Mouse (Mus musculus): ENCODE results near the gene Gtf2h4.

Gtf2h4 gene

DNA sequence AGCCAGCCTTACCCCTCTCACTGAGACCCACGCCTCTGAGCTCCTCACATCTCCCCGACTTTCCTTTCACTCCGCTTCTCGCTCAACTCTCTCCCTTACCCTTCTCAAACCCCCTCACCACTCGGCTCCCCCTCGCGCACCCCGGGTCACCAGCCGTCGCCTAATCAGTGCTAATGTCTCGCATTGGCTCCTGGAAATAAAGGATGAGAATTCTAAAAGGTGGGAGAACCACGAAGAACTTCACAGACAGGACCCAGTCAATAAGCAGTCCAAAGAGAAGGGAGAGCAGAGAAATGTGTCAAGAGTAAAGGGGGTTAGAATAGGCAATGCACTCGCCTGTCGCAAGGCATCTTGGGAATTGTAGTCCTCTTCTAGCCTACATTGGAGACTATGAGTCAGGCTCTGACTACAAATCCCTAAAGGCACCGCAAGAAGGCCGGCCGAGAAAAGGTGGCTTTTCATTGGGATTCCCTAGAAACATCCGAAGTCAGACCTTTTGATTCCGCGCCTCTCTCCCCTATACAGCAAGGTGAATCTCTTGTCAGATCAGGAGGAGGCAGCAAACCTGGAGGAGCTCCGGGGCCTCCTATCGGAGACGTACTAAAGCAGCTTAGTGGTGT is at the start of gene Gtf2h4:
Gene Gtf2h4 (minus strand): TSS at position 324 of the 620 bp plus-strand sequence.
- peak; percentile 97 for DNase-seq (ENCODE audit: low read depth)

- DNase-seq (ENCODE audit: low read depth): no peak
Measured at GRCm38 (mm10) chr17:35721676-35722075, 48.1 kb upstream of the Gtf2h4 start.

DNA sequence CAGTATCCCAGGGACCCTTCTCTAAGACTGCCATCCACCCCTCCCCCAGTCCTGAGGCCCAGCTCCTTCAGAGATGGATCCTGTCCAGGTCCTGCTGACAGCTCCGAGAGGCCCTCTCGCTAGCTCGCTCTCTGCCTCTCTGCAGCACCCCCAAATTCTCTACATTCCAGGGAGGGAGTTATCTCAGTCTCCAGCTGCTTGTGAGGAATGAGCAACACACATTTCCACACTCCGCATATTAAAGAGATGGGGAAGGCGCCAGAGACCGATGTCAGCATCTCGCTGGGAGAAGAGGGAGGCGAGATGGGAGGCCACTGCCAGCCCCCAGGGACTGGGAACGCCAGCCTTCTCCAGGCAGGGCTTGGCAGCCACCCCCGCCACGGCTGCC is 46.8 kb upstream of the Gtf2h4 start:
- DNase-seq (ENCODE audit: low read depth): peak; percentile 88

DNA sequence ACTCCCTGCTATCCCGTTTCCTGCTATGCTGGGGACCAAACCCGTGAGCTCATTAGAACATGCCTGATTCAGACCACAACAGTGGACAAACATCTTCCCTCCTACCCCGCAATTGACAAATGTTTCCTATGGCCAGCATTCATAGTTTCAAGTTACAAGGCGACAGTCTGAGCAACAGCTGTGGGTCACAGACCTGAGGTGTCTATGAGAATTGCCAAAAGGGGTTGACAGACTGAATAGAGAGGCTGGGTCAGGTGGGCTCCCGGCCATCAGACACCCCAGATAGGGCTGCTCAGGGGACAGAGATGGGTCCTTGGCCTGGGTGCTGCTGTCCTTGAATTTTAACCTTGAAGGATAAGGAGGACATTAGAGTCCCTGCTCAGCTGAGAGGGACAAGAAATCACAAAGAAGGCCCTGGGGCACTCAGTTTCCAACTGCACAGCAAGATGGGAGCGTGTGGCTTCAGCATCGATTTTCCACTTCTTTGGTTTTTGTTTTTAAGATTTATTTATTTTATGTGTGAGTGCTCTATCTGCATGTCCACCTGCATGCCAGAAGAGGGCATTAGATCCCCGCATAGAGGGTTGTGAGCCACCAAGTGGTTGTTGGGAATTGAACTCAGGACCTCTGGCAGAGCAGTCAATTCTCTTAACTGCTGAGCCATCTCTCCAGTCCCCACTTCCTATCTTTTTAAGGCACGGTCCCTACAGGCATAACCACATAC is 46.2 kb upstream of the Gtf2h4 start:
- no peak for DNase-seq (ENCODE audit: low read depth)

DNA sequence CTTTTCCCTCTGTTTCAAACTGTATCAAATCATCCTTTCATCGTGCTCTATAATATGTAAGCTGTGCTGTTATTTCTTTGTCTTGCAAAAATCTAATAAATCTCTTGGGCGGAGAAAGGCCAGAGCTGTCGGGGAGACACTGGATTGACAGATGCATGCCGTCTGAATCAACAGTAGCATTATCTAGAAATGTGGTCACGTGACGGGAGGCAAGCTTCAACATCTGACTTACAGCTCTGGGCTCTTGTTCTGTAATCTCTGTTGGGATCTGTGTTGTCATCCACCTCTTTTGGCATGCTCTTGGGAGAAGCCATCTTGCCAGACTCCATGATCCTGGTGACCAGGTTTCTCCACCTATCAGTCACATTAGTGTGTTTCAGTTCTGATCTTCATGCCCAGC is 43.5 kb upstream of the Gtf2h4 start:
- DNase-seq (ENCODE audit: low read depth): no peak

GRCm38 (mm10) chr17:35716114-35716513 is 42.6 kb upstream of the Gtf2h4 start:
- no peak for DNase-seq (ENCODE audit: low read depth)

DNA sequence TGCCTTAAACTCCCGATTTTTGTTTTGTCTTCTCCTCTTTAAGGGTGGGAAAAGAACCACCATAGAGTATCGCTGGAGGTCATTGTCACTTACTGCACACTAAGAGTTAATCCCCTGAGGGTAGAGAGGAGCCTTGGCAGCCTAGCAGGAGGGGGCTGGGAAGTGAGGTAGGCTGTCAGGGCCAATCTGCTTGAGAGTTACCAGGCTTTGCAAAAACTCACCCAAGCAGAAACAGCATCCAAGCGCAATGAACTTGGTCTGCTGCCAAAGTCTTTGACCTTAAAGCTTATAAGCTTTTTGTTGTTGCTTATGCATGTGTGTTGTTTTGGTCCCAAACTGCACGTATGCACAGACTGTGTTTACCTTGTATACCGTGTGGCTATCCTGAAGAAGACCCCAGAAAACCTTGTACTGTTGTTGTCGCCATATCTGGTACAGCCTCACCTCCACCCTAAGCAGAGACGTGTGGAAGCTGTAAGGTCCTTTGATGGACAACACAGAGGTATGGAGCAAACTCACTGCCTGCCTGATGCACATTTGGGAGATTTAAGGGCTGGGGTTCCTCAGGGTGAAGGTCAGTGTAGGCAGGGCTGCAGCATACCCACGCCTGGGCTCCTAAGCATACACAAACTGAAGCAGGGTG is 37.3 kb upstream of the Gtf2h4 start:
- peak; percentile 51 for DNase-seq (ENCODE audit: low read depth)

DNA sequence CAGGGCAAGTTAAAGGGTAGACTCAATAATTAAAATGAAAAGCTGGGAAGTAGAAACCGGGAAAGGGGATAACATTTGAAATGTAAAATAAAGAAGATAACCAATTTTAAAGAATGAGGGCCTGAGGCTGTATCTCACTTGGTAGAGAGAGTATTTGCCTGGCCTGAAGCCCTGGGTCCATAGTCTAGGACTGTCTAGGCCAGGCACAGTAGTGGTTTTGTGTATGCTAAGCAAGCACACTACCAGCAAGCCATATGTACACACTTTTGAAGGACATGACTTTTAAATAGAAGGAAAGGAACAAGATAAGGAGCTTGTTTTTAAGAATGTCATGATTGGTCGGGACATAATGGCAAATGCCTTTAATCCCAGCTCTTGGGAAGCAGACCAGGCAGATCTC is 35.1 kb upstream of the Gtf2h4 start:
- DNase-seq (ENCODE audit: low read depth): no peak

DNA sequence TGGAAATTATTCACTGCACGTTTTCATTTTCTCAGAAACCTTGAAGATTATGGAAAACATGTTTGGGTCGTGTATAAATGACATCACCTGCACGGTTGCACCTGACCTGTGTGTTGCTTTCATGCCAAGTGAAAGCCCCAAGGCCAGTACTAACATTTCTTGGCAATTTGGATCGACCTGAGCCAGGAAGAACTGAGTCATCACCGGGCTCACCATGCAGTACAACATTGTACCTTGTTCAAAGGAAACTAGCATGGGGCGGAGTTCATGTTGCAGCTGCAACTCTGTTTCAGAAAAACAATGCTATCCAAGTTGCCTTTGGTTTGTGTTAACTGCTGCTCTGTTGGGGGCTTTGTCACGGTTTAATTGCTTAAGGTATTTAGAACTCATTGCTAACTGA is 34.4 kb upstream of the Gtf2h4 start:
- DNase-seq (ENCODE audit: low read depth): peak; percentile 73

GRCm38 (mm10) chr17:35705836-35706235 is 32.3 kb upstream of the Gtf2h4 start:
- DNase-seq (ENCODE audit: low read depth): peak; percentile 77

DNA sequence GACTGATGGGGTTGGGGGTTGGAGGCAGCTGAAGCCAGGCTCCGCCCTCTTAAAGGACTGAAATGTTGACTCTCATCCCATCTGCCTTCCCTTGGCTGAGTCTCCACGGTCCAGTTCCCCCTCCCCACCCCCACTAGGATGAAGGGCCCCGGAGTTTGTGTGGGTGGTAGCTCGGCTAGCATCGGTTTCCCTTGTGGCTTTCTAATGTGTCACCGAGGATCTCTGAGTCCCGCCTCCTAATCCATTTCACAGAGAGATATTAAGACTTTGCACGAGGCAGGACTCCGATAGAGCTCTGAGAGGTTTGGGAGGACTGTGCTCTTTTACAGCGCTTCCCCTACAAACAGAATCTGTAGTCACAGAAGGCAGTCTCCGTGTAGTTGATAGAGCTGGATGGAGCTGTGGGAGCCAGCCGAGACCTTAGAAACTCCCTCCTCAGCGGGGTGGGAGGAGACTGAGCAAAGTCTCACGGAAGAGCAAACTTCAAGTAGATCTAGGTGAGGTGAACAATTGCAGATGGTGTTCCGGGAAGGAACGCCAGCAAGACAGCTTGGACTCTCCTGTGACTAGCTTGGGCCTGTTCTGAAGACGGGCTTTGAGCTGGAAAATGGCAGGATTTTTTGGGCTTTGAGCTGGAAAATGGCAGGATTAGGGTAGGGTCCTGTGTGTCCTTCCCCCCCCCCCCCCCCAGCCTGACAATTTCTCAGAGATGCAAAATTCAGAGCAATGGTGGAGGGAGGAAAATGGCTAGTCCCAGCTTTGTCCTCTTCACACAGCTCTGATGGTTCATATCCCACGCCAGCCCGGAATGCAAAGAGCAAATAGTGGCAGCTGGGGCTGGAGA is 31.3 kb upstream of the Gtf2h4 start, which contains the start of gene Ddr1:
Gene Ddr1 (minus strand): TSS at position 1 of the 844 bp plus-strand sequence.
- peak; percentile 37 for DNase-seq (ENCODE audit: low read depth)

DNA sequence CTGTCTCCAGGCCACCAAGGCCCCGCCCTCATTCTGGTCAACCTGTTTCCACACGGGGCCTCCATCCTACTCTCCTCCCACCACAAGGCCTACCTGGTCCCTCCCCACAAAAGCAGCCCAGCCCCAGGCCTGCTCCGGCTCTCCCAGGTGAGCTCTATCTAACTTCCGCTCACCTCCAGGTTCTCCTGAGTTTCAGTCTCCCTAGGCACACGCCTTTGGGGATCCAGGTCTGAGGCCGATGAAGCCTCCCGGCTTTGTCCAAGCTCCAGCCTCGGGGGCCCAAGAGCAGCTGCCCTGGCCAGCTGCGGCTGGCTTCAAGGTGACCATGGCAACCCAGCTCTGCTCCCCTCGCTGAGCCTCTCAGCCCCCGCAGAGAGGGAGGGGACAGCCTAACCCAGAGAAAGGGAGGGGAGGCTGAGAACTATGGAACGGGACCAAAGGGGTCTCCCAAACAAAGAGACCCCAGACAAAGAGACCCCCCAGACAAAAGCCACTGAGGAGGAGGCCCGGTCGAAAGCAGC is 30.3 kb upstream of the Gtf2h4 start:
- DNase-seq (ENCODE audit: low read depth): no peak

GRCm38 (mm10) chr17:35703065-35703464 is 29.5 kb upstream of the Gtf2h4 start:
- no peak for DNase-seq (ENCODE audit: low read depth)

- DNase-seq (ENCODE audit: low read depth): no peak
Measured at GRCm38 (mm10) chr17:35702605-35703004, 29.1 kb upstream of the Gtf2h4 start.

DNA sequence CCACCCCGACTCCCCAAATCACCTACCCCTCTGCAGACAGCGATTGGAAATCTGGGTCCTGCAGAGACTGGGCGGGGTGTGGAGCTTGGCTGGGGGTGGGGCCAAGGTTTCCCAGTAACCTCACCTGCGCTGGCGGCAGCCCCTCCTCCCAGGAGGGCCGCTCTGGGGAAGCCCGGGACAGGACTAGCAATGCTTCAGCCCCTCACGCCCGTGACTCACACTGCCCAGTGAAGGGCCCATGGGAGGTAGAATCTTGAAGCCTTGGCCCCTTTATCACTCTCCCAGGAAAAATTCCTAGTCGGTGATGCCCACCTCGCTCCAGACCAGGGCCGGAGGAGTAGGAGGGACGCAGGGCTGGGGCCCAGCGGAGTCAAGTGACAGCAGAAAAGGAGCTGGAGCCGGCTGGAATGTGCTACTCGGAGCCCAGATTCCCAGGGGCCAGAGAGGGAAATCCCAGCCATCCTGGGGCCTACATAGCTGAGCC is 28.5 kb upstream of the Gtf2h4 start:
- peak; percentile 78 for DNase-seq (ENCODE audit: low read depth)

DNA sequence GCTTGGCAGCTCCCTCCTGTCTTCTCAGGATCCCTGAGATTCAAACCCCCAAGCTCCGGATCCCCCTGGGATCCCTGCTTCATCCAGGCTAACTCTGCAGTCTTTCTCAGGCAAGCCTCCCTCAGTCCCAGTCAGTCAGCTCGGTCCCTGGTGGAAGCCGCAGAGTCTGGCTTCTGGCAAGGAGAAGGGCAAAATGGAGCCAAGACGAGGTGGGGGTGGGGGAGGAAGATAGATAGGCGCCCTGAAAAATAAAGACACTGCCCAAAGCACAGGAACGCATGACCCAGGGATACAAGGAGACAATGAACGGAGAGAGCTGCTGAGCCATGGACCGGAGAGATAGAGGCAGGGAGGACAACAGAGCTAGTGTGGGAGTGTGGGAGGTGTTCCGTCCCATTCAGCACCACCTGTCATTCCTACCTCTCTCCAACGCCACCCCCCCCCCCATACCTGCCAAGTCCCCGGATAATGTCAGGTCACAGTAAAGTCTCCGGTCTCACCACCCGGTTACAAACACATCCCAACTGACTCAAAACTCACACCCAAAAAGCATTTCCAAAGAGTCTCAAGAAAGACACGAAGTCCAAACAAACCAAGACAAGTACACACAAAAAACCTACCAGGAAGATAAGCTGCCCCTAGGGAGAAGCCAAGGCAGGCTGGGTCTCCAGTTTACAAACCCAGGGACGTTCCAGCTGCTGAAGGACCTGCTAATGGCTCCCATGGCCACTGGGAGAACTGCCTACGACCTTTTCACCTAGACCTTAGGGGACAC is 27.9 kb upstream of the Gtf2h4 start:
- DNase-seq (ENCODE audit: low read depth): peak; percentile 81

DNA sequence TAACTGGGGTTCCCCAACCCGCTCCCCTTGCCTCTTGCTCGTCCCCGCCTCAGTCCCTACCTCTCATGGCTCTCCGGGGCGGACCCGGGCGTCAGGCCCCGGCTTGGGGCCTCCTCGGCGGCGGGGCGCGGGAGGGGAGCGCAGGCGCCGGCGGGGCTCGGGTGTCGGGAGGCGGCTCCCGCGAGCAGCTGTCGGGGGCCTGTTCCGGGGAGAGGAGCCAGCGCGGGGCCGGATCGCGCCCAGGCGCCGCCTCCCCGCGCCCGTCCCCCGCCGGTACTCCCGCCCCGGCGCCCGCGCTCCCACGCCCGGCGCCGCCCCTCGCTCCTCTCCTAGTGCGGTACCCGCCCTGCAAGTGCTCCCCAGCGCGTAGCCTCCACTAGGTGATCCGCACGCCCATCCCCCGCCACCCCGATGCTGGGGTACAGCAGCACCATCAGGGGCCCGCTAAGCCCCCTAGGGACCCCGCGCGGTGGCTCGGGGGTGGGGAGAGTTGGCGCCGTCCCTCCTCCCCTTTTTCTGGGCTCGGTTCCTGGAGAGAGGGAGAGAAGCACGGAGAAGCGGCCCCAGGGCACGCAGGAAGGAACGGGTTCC is 26.9 kb upstream of the Gtf2h4 start:
- peak; percentile 92 for DNase-seq (ENCODE audit: low read depth)

DNA sequence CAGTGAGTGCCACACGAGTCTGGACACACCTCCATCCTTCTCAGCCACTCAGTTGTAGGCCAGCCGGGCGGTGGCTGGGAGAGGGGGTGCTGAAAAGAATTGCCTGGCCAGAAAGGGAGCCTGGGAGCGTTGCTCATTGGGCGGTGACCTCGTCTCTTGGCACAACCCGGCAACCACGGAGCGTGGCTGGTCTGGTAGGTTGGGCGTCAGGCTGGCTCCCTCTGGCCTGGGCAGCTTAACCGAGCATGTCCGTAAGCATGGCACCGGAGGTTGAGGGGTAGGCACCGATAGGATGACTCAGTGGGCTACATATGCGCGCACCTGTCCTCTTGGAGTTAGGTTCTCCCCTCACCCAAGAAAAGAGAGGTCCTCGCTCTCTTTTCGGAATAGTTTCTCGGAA is 26.4 kb upstream of the Gtf2h4 start:
- DNase-seq (ENCODE audit: low read depth): peak; percentile 91

DNA sequence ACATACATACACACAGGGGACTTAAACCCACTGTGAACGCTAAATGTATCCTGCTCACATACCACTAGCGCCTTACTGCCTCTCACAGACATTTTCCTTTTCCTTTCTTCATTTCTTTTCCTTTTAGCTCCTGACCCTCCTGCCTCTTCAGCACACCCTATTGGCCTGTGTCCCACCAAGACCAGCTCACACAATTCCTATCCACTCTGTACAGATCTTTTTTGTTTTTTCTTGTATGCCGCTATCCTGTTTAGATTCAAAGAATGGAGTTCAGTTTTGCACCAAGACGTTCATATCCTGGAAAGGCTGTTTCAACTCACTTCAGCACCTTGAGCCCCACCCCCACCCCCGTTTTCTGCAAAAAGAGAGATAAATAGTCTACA is 25.0 kb upstream of the Gtf2h4 start:
- DNase-seq (ENCODE audit: low read depth): no peak

DNA sequence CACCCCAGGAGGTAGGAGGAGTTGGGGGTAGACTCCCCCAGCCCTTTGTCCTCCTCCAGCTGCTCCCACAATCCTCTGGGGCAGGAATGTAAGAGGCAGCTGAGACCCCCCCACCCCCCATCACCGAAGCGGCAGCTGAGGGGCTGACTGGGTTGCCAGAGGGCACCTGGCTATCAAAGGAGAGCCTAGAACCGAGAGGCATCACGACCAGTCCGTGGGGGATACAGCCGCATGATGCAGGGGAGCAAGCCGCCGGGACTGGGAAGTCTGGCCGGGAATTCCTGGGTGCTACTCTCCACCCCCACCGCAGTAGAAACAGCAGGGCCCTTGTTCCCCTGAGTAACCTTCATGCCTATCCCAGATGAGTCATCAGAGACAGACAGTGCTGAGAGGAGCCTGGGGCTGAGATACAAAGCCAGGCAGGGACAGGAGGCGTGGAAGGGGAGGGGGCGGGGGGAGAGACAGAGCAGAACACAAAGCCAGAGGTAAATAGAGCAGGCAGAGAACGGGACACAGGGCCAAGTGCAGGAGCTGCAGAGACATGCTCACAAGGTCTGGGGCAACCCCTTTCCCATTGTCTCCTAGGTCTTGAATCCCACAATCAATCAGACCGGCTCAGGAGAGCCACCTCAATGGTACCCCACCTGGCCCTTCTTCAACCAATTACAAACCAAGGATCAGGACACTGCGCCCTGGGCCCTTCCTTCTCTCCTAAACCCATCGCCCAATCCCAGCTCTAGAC is 24.4 kb upstream of the Gtf2h4 start:
- DNase-seq (ENCODE audit: low read depth): peak; percentile 82

Measured in NIH3T3 (cell line).